Mouse (Mus musculus) cerebellum, postnatal 36 days (tissue): ENCODE data around the gene Hipk4.
A peak's percentile ranks its signal among the peaks of the same experiment; 100 is the strongest.
"Not testable (repeated sequence)": the region's sequence is repeated elsewhere in the genome, so short reads cannot be mapped to it uniquely, and the experiment has no call there.

Experiments used
- DNase-seq, 2 experiments: peaks; one replicate each; pipeline ENCODE4 v3.0.0; 2021 to 2022; ENCODE audit warnings: mixed read lengths in 2 of 2

Hipk4 gene

DNA sequence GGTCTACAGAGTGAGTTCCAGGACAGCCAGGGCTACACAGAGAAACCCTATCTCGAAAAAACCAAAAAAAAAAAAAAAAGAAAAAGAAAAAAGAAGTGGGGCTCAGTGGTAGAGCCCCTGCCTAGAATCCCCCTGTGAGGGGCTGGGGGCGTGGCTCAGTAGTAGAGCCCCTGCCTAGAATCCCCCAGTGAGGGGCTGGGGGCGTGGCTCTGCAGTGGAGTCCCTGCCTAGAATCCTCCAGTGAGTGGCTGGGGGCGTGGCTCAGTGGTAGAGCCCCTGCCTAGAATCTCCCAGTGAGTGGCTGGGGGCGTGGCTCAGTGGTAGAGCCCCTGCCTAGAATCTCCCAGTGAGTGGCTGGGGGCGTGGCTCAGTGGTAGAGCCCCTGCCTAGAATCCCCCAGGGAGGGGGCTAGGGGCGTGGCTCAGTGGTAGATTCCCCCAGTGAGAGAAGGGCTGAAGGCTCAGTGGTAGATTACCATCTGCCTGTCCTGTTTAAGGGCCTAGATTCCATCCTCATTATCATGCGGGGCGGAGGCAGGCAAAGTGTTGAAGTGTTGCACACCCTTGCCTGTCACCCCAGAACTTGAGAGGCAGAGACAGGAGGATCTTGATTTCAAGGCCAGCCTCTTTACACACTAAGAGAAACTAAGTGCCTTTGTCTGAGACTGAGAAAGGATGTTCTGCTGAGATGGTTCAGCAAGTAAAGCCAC, 28.3 kb upstream of the Hipk4 start:
- DNase-seq: not testable (repeated sequence)

GRCm38 (mm10) chr7:27499036-27499435, 24.0 kb upstream of the Hipk4 start, which contains the start of gene Prx:
Gene Prx, plus strand, starts transcription at chr7:27499324.
- no peak for DNase-seq

- no peak for DNase-seq
These were observed 21.4 kb upstream of the Hipk4 start for GRCm38 (mm10) chr7:27501620-27502019.

DNA sequence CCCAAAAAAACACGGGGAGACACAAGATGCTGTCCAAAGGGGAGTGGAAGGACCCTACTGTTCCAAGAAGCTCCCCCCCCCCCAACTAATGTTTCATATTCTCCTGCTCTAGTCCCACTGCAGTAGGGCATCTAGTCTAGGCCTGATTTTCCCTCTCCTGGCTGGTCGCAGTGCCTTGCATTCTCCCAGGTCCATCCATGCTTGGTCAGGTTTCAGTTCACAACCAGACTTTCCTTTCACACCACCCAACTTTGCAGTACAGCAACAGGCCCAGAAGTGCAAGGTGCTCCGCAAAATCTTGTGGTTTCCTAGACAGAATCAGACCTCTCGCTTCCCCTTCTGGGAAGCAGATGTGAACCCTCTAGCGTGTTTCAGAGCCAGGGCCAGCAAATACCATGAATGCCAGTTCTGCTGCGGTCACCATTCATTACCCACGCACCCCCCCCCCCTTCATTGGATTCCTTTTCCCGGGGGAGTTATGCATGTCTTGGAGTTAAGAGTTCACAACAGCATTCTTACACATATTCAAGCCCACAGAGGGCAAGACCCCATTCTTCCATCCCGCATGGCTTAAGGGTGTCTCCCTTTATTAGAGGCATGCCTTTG, 16.2 kb upstream of the Hipk4 start:
- no peak for DNase-seq

DNA sequence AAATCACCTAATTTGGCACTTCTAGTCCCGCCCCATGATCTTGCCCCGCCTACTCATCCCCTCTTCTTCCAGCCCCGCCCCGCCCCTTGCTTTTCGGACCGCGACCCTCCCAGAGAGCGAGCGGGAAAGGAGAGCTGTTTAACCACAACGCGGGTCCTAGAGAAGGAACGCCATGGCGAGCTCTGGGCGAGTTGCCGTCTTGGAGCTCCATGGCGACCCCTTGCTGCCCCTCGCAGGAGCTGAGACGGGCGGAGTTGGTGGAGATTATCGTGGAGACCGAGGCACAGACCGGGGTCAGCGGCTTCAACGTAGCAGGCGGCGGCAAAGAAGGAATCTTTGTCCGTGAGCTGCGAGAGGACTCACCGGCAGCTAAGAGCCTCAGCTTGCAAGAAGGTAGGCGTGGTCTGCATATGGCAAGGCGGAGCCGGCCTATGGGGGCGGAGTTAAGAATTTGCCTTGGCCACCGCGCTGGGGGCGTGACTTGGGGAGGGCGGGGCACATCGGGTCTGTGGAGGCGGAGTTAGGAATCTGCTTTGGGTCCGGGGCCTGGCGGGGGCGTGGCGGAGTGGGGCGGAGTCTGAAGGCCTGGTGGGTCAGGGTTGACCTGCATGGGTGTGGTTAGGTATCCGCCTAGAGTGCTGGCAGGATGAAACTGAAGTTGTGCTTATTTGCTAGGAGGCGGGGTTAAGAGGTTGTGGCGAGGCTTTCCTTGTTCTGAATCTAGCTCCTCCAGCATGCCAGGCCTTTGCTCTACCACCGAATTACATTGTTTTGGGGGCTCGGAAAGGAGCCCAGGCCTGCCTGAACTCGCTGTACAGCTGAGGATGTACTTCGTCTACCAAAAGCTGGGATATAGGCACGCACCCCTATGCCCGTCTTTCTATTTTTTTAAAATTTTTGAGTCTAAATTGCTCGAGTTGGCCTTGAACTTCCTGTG, 15.1 kb upstream of the Hipk4 start:
- peak; percentile 89 to 93 for DNase-seq

DNA sequence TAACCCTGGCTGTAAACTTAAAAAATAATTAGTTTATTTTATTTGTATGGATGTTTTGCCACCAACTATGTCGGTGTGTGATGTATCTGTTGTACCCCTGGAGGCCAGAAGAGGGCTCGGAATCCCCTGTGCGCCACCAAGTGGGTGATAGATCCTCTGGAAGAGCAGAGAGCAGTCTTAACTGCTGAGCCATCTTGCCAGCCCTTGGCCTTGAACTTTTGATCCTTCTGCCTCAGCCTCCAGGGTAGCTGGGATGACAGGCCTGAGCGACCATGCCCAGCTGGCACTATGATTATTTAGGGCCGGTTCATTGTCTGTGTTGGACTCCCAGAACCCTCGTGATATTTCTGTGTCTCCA, 14.4 kb upstream of the Hipk4 start:
- DNase-seq: peak; percentile 47 to 59

- no peak for DNase-seq
These were observed 12.3 kb upstream of the Hipk4 start for GRCm38 (mm10) chr7:27510809-27511208.

DNA sequence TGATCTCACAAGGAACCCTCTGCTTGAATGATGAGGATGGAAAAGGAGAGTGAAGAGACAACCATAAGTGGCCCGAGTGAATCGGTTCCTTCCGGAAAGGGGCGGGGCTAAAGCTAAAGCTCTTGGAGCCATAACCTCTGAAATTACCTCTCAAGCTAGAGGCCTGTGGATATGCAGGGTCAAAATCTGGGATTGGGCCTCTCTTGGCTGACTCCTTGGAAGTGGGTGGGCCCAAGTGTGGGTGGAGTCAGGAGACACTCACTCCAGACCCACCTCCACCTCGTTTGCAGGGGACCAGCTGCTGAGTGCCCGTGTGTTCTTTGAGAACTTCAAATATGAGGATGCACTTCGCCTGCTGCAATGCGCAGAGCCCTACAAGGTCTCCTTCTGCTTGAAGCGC, 8.1 kb upstream of the Hipk4 start:
- DNase-seq: no peak

- DNase-seq: no peak
These were observed 4.8 kb upstream of the Hipk4 start for GRCm38 (mm10) chr7:27518314-27518713.

GRCm38 (mm10) chr7:27520104-27520503, 3.0 kb upstream of the Hipk4 start:
- no peak for DNase-seq

- no peak for DNase-seq
These were observed 2.5 kb upstream of the Hipk4 start for GRCm38 (mm10) chr7:27520599-27520998.

DNA sequence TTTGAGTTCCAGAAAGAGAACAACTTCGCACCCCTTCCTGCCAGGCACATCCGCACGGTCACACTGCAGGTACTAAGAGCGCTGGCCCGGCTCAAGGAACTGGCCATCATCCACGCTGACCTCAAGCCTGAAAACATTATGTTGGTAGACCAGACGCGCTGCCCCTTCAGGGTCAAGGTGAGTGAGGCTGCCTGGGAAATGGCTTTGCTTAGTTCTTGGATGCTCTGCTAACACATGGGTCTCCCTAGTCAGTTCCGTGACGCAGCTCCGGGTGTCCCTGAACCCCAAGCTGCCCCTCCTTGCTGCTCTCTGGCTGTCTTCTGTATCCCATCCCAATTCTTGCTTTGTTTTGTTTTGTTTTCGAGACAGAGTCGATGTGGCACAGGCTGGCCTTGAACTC, 738 bp downstream of the Hipk4 start:
- no peak for DNase-seq

DNA sequence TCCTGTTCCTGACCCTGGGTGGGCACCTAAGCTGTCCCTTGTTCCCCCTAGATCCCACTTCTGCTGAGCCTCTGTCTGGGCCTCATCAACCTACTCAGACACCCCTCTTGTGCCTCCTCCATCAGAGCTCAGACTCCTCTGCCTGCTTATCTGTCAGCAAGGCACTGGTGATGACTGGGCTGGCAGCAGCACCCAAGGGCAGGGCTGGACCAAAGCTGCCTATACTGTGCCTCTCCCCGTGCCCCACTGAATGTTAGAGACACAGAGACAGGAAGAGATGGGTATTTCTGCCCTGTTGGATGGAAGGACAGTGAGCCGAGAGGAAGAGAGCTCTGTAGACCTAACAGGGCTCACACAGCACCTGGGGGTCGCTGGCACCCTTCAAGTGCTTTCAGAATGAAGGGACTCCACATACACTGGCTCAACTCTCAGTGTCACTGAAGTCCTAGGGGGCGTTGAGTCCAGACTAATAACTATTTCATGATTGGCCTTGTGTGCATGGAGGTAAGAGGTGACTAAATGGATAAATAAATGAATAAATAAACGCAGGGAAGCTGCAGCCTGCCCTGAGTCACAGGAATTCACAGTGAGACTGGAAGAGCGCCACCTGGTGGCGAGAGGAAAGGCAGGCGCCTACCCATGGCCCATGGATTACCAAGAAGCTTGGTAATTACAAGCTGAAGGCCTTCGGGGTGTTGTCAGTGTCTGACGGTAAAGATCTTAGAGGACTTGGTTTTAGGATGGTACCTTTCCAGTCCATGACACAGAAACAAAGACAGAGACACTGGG, 3.2 kb downstream of the Hipk4 start:
- peak; percentile 80 to 81 for DNase-seq

DNA sequence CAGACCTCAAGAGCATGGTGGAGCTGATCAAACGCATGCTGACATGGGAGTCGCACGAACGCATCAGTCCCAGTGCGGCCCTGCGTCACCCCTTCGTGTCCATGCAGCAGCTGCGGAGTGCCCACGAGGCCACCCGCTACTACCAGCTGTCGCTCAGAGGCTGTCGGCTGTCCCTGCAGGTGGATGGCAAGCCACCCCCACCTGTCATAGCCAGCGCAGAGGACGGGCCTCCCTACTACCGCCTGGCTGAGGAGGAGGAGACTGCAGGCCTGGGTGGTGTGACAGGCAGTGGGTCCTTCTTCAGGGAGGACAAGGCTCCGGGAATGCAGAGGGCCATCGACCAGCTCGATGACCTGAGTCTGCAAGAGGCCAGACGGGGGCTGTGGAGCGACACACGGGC, 6.0 kb downstream of the Hipk4 start:
- no peak for DNase-seq

DNA sequence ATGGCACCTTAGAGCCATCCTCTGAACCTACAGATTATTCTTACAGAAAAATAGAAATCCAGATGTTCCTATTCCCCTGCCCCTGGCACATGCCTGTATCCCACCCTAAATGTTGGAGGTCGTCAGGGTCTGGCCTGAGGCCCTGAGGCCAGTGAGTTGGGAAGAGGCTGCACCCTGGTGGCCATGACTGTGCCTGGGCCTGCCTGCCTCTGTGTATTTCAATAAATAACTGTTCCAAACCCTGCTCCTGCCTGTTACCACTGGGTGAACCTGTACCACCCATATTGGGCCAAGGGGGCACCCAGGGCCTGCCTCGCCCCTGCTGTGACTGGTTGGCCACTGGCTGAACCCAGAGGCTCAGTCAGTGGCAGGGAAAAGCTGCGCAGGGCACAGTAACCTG, 7.9 kb downstream of the Hipk4 start:
- DNase-seq: no peak

- no peak for DNase-seq
These were observed 8.6 kb downstream of the Hipk4 start for GRCm38 (mm10) chr7:27531707-27532106.

DNA sequence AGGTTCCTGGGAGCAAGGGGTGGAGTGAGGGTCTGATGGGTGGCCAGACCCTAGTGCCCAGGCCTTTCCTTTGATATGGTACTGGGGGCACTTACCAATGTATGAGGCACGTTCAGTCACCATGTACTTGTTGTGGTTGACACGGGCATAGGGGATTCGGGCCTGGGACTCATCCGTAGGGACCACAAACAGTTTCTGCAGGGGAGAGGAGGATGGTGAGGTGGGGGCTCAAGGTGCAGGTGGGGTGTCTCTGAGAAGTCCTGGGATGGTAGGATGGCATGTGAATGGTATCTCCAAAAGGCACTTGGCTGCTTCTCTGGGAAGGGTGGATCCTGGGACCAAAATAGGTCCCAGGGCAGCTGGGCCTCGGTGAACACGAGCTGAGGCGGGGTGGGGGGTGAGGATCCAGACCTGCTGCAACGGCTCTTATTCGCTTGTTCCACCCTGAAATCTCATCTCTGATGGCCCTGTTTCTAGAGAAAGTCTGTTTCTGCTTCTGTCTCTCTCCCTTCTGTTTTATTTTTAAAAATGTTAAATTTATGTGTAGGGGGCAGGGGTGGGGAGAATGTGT, 9.5 kb downstream of the Hipk4 start:
- no peak for DNase-seq

- DNase-seq: no peak
These were observed 12.3 kb downstream of the Hipk4 start for GRCm38 (mm10) chr7:27535386-27535785.

- no peak for DNase-seq
These were observed 13.6 kb downstream of the Hipk4 start for GRCm38 (mm10) chr7:27536618-27537017.

DNA sequence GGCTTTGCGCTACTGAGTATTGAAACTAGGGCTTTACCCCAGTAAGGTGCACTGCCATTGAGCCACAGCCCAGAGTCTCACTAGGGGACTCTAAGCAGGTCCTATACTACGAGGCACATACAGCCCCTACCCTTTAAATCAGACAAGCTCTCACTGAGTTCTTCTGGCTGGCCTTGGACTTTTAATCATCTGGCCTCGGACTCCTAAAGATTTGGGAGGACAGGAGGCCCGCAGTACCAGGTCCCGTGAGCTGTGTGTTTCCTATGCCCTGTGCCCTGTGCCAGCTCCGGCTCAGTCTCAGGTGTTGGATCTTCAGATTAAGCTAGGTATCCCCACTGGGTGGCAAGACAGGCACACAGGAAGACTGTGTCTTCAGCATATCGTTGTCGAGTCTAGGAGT, 14.9 kb downstream of the Hipk4 start:
- no peak for DNase-seq

GRCm38 (mm10) chr7:27538797-27539196, 15.7 kb downstream of the Hipk4 start:
- DNase-seq: no peak

DNA sequence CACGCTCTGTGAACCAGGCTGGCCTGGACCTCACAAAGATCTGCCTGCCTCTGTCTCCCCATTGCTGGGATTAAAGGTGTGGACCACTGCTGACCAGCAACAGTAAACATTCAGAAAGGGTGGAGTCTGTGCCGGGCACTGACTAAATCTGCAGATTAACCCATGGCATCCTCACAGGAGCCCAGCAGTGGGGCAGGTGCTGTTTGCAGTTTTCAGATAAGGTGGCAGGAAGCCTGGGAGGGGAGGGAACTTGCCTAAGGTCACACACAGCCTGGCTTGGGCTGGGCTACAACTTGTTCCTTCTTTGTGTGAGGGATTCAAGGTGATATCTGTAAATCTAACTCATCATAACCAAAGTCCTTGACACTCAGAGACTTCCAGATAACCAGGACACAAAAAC, 17.5 kb downstream of the Hipk4 start:
- DNase-seq: no peak

GRCm38 (mm10) chr7:27540935-27541334, 17.9 kb downstream of the Hipk4 start:
- no peak for DNase-seq
